Comparison of ENCODE assay signal across 17 mouse cellular contexts in the genomic region with DNA sequence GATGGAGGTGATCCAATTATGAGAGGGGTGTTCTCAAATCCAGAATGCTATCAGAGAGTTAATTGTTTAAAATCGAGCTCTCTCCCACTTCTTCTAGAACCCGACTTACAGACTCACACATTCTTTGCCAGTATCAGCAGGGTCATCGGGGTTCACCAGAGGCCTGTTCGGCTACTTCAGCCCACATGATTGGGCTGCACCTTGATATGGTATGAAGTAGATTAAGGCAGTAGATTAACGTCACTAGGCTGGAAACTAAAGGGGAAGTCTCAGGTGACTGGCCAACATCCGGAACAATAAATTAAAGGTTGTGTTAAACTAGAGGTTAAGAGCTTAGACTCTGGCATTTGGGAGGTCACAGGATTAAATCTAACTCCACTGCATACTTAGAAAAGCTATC.
"Had no signal": no experiment of that assay in that cellular context is flagged by ENCODE, and none has a peak within 500 bp of the region (broad histone marks: within the 10 kb centered on the region; RNA-seq: fewer than 3 reads in every experiment).

No protein-coding gene starts in this region.

- H3K27me3 ChIP-seq: limb, embryonic 12.5 days; limb, embryonic 15.5 days; lung, embryonic 15.5 days; midbrain, embryonic 13.5 days had no signal

- ATAC-seq: intestine, embryonic 16.5 days; midbrain, embryonic 13.5 days had no signal

- H3K27ac ChIP-seq: limb, embryonic 12.5 days; limb, embryonic 15.5 days; liver, embryonic 14.5 days; lung, embryonic 15.5 days; midbrain, embryonic 10.5 days; midbrain, embryonic 13.5 days; stomach, postnatal 0 days had no signal

- DNase-seq: kidney, postnatal 10 days; left cerebral cortex, postnatal 4 days; lung, adult 18-20 months; lung, postnatal 10 days; lung, postnatal 36 days; thymus, adult 2 months; thymus, postnatal 25 days had no signal

- H3K9ac ChIP-seq: limb, embryonic 12.5 days; limb, embryonic 15.5 days; liver, embryonic 14.5 days; lung, embryonic 15.5 days; midbrain, embryonic 13.5 days had no signal

- H3K9me3 ChIP-seq: limb, embryonic 12.5 days; limb, embryonic 15.5 days; lung, embryonic 15.5 days; megakaryocyte, embryonic 14.5 days; midbrain, embryonic 10.5 days; midbrain, embryonic 13.5 days had no signal

- H3K4me3 ChIP-seq: limb, embryonic 12.5 days; limb, embryonic 15.5 days; lung, embryonic 15.5 days; megakaryocyte, embryonic 14.5 days; midbrain, embryonic 10.5 days; midbrain, embryonic 13.5 days had no signal

- H3K4me2 ChIP-seq: limb, embryonic 12.5 days; limb, embryonic 15.5 days; liver, embryonic 11.5 days; lung, embryonic 15.5 days; midbrain, embryonic 13.5 days had no signal

- H3K36me3 ChIP-seq: limb, embryonic 12.5 days; limb, embryonic 15.5 days; lung, embryonic 15.5 days; midbrain, embryonic 10.5 days; midbrain, embryonic 13.5 days had no signal
